Mouse (Mus musculus) CH12.LX (cell line): Measurements from ENCODE around the gene Olfr876. TPM values are rescaled to one million over a fixed set of nuclear protein-coding genes. Genes with fewer than 3 reads are reported as not detected.

Experiments
- DNase-seq: peaks from one replicate; pipeline ENCODE4 v3.0.0-alpha.2; 2013; ENCODE audit errors: extremely low read depth
- H3K27ac ChIP-seq: 2 replicates; pipeline ENCODE4 v1.5.1; 2012; ENCODE audit warnings: low read depth, mild to moderate bottlenecking, control low read depth, moderate library complexity; ENCODE audit not compliant: insufficient read depth
- H3K27me3 ChIP-seq: replicated peaks from 2 replicates; pipeline ENCODE3; 2012; ENCODE audit warnings: inconsistent platforms
- H3K36me3 ChIP-seq, 2 experiments: replicated peaks in 1 of 2; 2 replicates each; pipeline versions ENCODE3 to v1.6.1; 2012; ENCODE audit warnings: inconsistent platforms in 1 of 2, low read length in 1 of 2, mild to moderate bottlenecking in 1 of 2, mixed read lengths in 1 of 2, moderate library complexity in 1 of 2; ENCODE audit not compliant: control insufficient read depth in 1 of 2, insufficient read depth in 1 of 2
- H3K4me1 ChIP-seq, 2 experiments: 2 replicates each; pipeline ENCODE4 v1.6.1; 2012; ENCODE audit warnings: inconsistent platforms in 1 of 2, moderate library complexity in 1 of 2; ENCODE audit not compliant: insufficient read depth in 2 of 2, control insufficient read depth in 1 of 2
- H3K4me2 ChIP-seq: 2 replicates; pipeline ENCODE4 v1.6.1; 2012; ENCODE audit warnings: low read depth, mild to moderate bottlenecking, control low read depth; ENCODE audit not compliant: poor library complexity, insufficient read depth, severe bottlenecking
- H3K4me3 ChIP-seq, 3 experiments: fragments of 150-350 bp in 1 of 3; sonication (generic) in 1 of 3; replicated peaks in 1 of 3; 2 replicates each; pipeline versions ENCODE3 to v1.5.1; 2011 to 2012; ENCODE audit warnings: low read depth in 2 of 3, low read length in 2 of 3, mild to moderate bottlenecking in 2 of 3, moderate library complexity in 2 of 3, control low read depth in 1 of 3, improper control_type of control experiment in 1 of 3, inconsistent platforms in 1 of 3, mixed read lengths in 1 of 3; ENCODE audit not compliant: poor library complexity in 1 of 3
- H3K79me2 ChIP-seq: replicated peaks from 2 replicates; pipeline ENCODE4 v1.6.1; 2012; ENCODE audit warnings: mild to moderate bottlenecking, moderate library complexity; ENCODE audit not compliant: control insufficient read depth, poor library complexity, insufficient read depth, severe bottlenecking; ENCODE audit errors: extremely low read depth
- H3K9ac ChIP-seq: 2 replicates; pipeline ENCODE4 v1.6.1; 2012; ENCODE audit warnings: low read depth, mild to moderate bottlenecking, control low read depth, moderate library complexity; ENCODE audit not compliant: insufficient read depth
- H3K9me3 ChIP-seq: replicated peaks from 2 replicates; pipeline ENCODE3; 2012; ENCODE audit warnings: low read length, inconsistent platforms, mixed read lengths
- CHD2 ChIP-seq: IDR thresholded peaks from 2 replicates; pipeline ENCODE4 v1.6.1; 2011; ENCODE audit warnings: low read length, improper control_type of control experiment
- CTCF ChIP-seq, 2 experiments: IDR thresholded peaks in 1 of 2; conservative IDR thresholded peaks in 1 of 2; 2 replicates each; pipeline ENCODE4 v1.5.1; 2011 to 2012; ENCODE audit warnings: low read depth in 2 of 2, low read length in 2 of 2, improper control_type of control experiment in 1 of 2, inconsistent platforms in 1 of 2, mild to moderate bottlenecking in 1 of 2, moderate library complexity in 1 of 2
- E2F4 ChIP-seq: IDR thresholded peaks from 2 replicates; pipeline ENCODE4 v1.6.1; 2011; ENCODE audit warnings: low read depth, low read length, improper control_type of control experiment; ENCODE audit not compliant: insufficient replicate concordance
- ELF1 ChIP-seq: IDR thresholded peaks from 2 replicates; pipeline ENCODE4 v1.6.1; 2014; ENCODE audit warnings: low read depth, mild to moderate bottlenecking, inconsistent platforms, low read length, improper control_type of control experiment
- ETS1 ChIP-seq: conservative IDR thresholded peaks from 2 replicates; pipeline ENCODE4 v1.6.1; 2012; ENCODE audit warnings: low read depth, mild to moderate bottlenecking, inconsistent platforms, low read length, improper control_type of control experiment, moderate library complexity
- GABPA ChIP-seq: IDR thresholded peaks from 2 replicates; pipeline ENCODE4 v1.6.1; 2012; ENCODE audit warnings: low read depth, low read length, improper control_type of control experiment, inconsistent platforms; ENCODE audit not compliant: insufficient replicate concordance
- IRF4 ChIP-seq: IDR thresholded peaks from 2 replicates; pipeline ENCODE4 v1.6.1; 2014; ENCODE audit warnings: low read depth, mild to moderate bottlenecking, inconsistent platforms, low read length, improper control_type of control experiment
- JUN ChIP-seq: IDR thresholded peaks from 2 replicates; pipeline ENCODE4 v1.6.1; 2011; ENCODE audit warnings: low read depth, mild to moderate bottlenecking, low read length, improper control_type of control experiment, moderate library complexity; ENCODE audit not compliant: insufficient read depth
- JUND ChIP-seq: conservative IDR thresholded peaks from 2 replicates; pipeline ENCODE4 v1.6.1; 2011; ENCODE audit warnings: low read depth, low read length, improper control_type of control experiment
- KAT2A ChIP-seq: IDR thresholded peaks from 2 replicates; pipeline ENCODE4 v1.6.1; 2012; ENCODE audit warnings: low read length, improper control_type of control experiment, inconsistent platforms; ENCODE audit not compliant: insufficient replicate concordance
- MAFK ChIP-seq: IDR thresholded peaks from 2 replicates; pipeline ENCODE4 v1.6.1; 2011; ENCODE audit warnings: low read length, improper control_type of control experiment; ENCODE audit not compliant: insufficient replicate concordance
- MAX ChIP-seq: IDR thresholded peaks from 2 replicates; pipeline ENCODE4 v1.6.1; 2011; ENCODE audit warnings: low read length, improper control_type of control experiment
- MYC ChIP-seq: IDR thresholded peaks from 2 replicates; pipeline ENCODE4 v1.6.1; 2011; ENCODE audit warnings: low read depth, mild to moderate bottlenecking, improper control_type of control experiment, low read length
- NELFE ChIP-seq: IDR thresholded peaks from 2 replicates; pipeline ENCODE4 v1.6.1; 2011; ENCODE audit warnings: low read depth, low read length, improper control_type of control experiment
- NRF1 ChIP-seq: IDR thresholded peaks from 2 replicates; pipeline ENCODE4 v1.6.1; 2014; ENCODE audit warnings: low read depth, mild to moderate bottlenecking, inconsistent platforms, low read length, improper control_type of control experiment, moderate library complexity
- POLR2A ChIP-seq: IDR thresholded peaks from 2 replicates; pipeline ENCODE4 v1.6.1; 2011; ENCODE audit warnings: low read depth, mild to moderate bottlenecking, improper control_type of control experiment, low read length
- RAD21 ChIP-seq: IDR thresholded peaks from 2 replicates; pipeline ENCODE4 v1.6.1; 2011; ENCODE audit warnings: low read depth, mild to moderate bottlenecking, low read length, improper control_type of control experiment, moderate library complexity
- SIN3A ChIP-seq: IDR thresholded peaks from 2 replicates; pipeline ENCODE4 v1.6.1; 2012; ENCODE audit warnings: low read length, improper control_type of control experiment, inconsistent platforms
- TBP ChIP-seq: conservative IDR thresholded peaks from 2 replicates; pipeline ENCODE4 v1.6.1; 2011; ENCODE audit warnings: low read depth, low read length, improper control_type of control experiment
- TCF12 ChIP-seq: IDR thresholded peaks from 2 replicates; pipeline ENCODE4 v1.6.1; 2014; ENCODE audit warnings: low read depth, mild to moderate bottlenecking, inconsistent platforms, low read length, improper control_type of control experiment
- UBTF ChIP-seq: IDR thresholded peaks from 2 replicates; pipeline ENCODE4 v1.6.1; 2012; ENCODE audit warnings: low read depth, mild to moderate bottlenecking, inconsistent platforms, low read length, improper control_type of control experiment, moderate library complexity
- USF1 ChIP-seq: IDR thresholded peaks from 2 replicates; pipeline ENCODE4 v1.6.1; 2014; ENCODE audit warnings: low read depth, mild to moderate bottlenecking, inconsistent platforms, low read length, improper control_type of control experiment
- USF2 ChIP-seq: conservative IDR thresholded peaks from 2 replicates; pipeline ENCODE4 v1.6.1; 2011; ENCODE audit warnings: low read depth, low read length, improper control_type of control experiment
- ZC3H11A ChIP-seq: IDR thresholded peaks from 2 replicates; pipeline ENCODE4 v1.6.1; 2012; ENCODE audit warnings: low read depth, mild to moderate bottlenecking, inconsistent platforms, low read length, improper control_type of control experiment
- ZNF384 ChIP-seq: IDR thresholded peaks from 2 replicates; pipeline ENCODE4 v1.6.1; 2012; ENCODE audit warnings: low read depth, low read length, improper control_type of control experiment, inconsistent platforms
- dilution Hi-C: fragments of 300-500 bp; cut with MboI; formaldehyde crosslinking; loops from 2 replicates; pipeline ENCODE4 v1.14.3; 2020; ENCODE audit warnings: low sequenced_read_pairs; ENCODE audit not compliant: extremely low pct_unique_long_range_greater_than_20kb, extremely low pct_ligation_motif_present
- in situ Hi-C: fragments of 300-500 bp; cut with MboI; formaldehyde crosslinking; loops from 3 replicates; pipeline ENCODE4 v1.14.3; 2019; ENCODE audit warnings: low sequenced_read_pairs, low pct_ligation_motif_present, low pct_unique_long_range_greater_than_20kb, mixed read lengths
- polyA plus RNA-seq: library from polyadenylated mRNA; unstranded; fragments of >175 nt; gene quantifications from 2 replicates; pipeline ENCODE4 v1.2.1, GENCODE M21; 2012; ENCODE audit warnings: low read depth; ENCODE audit not compliant: insufficient read length
- total RNA-seq, 2 experiments: library from RNA; depleted of rRNA; stranded (reverse); fragments of 300-350 nt in 1 of 2; fragments of >200 nt in 1 of 2; gene quantifications; 2 replicates each; pipeline ENCODE4 v1.2.3; 2012 to 2014

The Olfr876 gene
- total RNA-seq (2012; rRNA removed) (not detected in 2 replicates), total RNA-seq (2014; rRNA removed) (not detected in 2 replicates), polyA plus RNA-seq (not detected in 2 replicates)

DNA sequence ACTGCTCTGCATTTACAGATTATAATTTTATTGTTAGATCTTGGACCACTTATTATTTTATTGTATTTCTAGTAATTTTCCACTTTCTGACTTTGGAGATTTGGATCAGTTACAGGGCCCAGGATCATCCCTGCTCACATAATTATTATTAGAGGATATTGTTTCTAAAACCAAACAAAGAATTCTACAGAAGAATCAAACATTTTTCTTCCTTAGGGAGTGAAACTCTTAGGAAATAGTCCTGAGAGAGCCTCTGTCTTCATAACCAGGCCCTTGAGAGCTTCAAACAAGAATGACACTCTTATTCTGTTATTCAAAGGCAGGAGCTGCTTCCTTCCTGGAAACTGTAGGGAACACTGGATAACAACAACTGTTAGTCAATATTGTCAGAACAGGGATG, at the start of gene Olfr876:
Olfr876 (plus strand) TSS at position 301 of the 400 bp plus-strand sequence.
- TF ChIP-seq ETS1 (no peak), KAT2A (no peak), GABPA (no peak), USF2 (no peak), ZNF384 (no peak), POLR2A (no peak), SIN3A (no peak), IRF4 (no peak), MAX (no peak), JUND (no peak), ZC3H11A (no peak), RAD21 (no peak), MYC (no peak), CHD2 (no peak), CTCF (conservative IDR thresholded peaks at IDR 0.05 in 1 of 2, IDR thresholded peaks at IDR 0.05 in 1 of 2; ENCODE audit: low read depth in 2 of 2, low read length in 2 of 2) (no peak), USF1 (no peak), E2F4 (no peak), ELF1 (no peak)
- Histone ChIP-seq H3K9me3 (no peaks in the 10 kb centered on the region), H3K9ac (no peak within 1 kb of the TSS), H3K4me3 (no peak within 1 kb of the TSS), H3K36me3 (no peaks in the 10 kb centered on the region), H3K27ac (no peak within 1 kb of the TSS), H3K4me2 (no peak within 1 kb of the TSS), H3K79me2 (no peaks in the 10 kb centered on the region), H3K4me1 (peaks cover 0 to 13% of the 10 kb centered on the region in 2 experiments; a peak in 2 of 4 replicates), H3K27me3 (no peaks in the 10 kb centered on the region)
- DNase-seq: no peak
- dilution Hi-C loops: no loop called here
- in situ Hi-C loops: no loop called here

DNA sequence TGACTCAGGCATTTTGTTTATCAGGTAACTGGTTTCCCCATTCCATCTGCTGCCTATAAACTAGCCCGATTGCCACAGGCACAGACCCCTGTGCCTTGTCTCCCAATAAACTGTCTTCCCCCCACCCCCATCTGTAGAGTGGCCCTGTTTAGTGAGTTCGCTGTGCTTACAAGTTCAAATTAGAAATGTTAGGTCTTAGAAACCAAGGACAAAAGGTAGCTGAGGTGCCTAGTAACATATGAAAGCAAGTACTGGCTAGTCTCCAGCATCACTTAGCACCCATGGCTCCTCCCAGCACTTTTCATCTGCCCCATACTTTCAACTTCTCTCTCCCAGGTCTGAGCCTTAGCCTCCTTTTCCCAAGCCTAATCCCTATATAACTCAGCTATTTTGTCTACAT, 41.1 kb upstream of the Olfr876 start:
- no peak for DNase-seq
- Histone ChIP-seq H3K9me3 (no peaks in the 10 kb centered on the region), H3K4me1 (no peaks in the 10 kb centered on the region), H3K27me3 (no peaks in the 10 kb centered on the region), H3K4me2 (no peak overlapping the region), H3K79me2 (no peaks in the 10 kb centered on the region), H3K27ac (no peak overlapping the region), H3K36me3 (no peaks in the 10 kb centered on the region), H3K9ac (no peak overlapping the region), H3K4me3 (no peak overlapping the region)
- TF ChIP-seq POLR2A: no peak
- TF ChIP-seq NRF1: no peak
- TF ChIP-seq ZNF384: no peak
- TF ChIP-seq ETS1: no peak
- no peak for TF ChIP-seq KAT2A
- no peak for TF ChIP-seq GABPA
- no peak for TF ChIP-seq TBP
- TF ChIP-seq NELFE: no peak
- TF ChIP-seq MAFK: no peak
- TF ChIP-seq UBTF: no peak
- TF ChIP-seq TCF12: no peak
- TF ChIP-seq JUN: no peak
- no peak for TF ChIP-seq SIN3A
- no peak for TF ChIP-seq ELF1
- in situ Hi-C loops (loop anchor here (25.0 kb wide), 1 partner anchor 176 kb away; no protein-coding TSS in a partner anchor), dilution Hi-C loops (no loop called here)
